Mouse (Mus musculus): ENCODE measurements around the gene Clca2.

DNA sequence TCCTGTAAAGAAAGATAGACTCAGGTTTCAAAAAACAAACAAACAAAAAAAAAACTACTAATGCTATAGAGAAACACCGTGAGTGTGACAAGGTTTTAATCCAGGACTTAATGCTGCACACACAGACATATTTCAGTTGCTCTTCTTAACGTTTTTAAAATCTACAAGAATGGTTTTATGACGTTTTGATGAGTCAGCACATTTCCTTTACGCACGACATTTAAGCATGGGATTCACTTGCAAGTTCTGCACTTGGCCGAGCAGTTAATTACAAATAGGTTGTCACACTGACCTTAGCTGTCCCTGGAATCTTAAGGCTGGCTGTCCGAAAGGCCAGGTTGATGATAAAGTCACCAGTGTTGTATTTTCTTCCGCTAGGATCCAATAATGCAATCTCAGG, 18.3 kb downstream of the Clca2 start:
- TF ChIP-seq POLR2A (IDR thresholded peaks at IDR 0.05; ENCODE audit: borderline replicate concordance, insufficient read depth, low read length) (no peak), CTCF (IDR thresholded peaks at IDR 0.05; ENCODE audit: borderline replicate concordance, insufficient read depth, low read depth, low read length) (no peak)

Measured in cerebellum, adult 2 months (tissue).